Mouse (Mus musculus) heart, embryonic 14.5 days (tissue): Measurements from ENCODE around the gene Dnajc22. TPM values are rescaled to one million over a fixed set of nuclear protein-coding genes. Genes with fewer than 3 reads are reported as not detected.
A peak's percentile ranks its signal among the peaks of the same experiment; 100 is the strongest.

Experiments used
- ATAC-seq: fragments of 200-750 bp; cut with Nextera tagmentation; 2 replicates; pipeline ENCODE4 v1.8.0; 2017; ENCODE audit warnings: low read depth, moderate TSS enrichment; ENCODE audit not compliant: insufficient number of reproducible peaks, insufficient read depth, low FRiP score
- H3K27ac ChIP-seq, 2 experiments: fragments of 200-500 bp in 1 of 2; fragments of 300-500 bp in 1 of 2; sonication (generic) in 1 of 2; replicated peaks in 1 of 2; 2 replicates each; pipeline ENCODE4 v1.5.1; 2012 to 2014; ENCODE audit warnings: low read depth in 2 of 2, low read length in 2 of 2, control low read depth in 1 of 2, mild to moderate bottlenecking in 1 of 2, mixed read lengths in 1 of 2; ENCODE audit not compliant: control insufficient read depth in 1 of 2, insufficient read depth in 1 of 2
- H3K27me3 ChIP-seq: fragments of 300-500 bp; sonication (generic); 2 replicates; pipeline ENCODE4 v1.6.1; 2014; ENCODE audit warnings: mild to moderate bottlenecking, low read length, control low read depth; ENCODE audit not compliant: control insufficient read depth, insufficient read depth
- H3K36me3 ChIP-seq: fragments of 300-500 bp; sonication (generic); 2 replicates; pipeline ENCODE4 v1.6.1; 2014; ENCODE audit warnings: mild to moderate bottlenecking, control low read depth, low read length, mixed read lengths; ENCODE audit not compliant: control insufficient read depth, insufficient read depth
- H3K4me1 ChIP-seq, 2 experiments: fragments of 200-500 bp in 1 of 2; fragments of 300-500 bp in 1 of 2; sonication (generic) in 1 of 2; 2 replicates each; pipeline ENCODE4 v1.6.1; 2012 to 2014; ENCODE audit warnings: low read length in 2 of 2, control low read depth in 1 of 2, mixed read lengths in 1 of 2; ENCODE audit not compliant: control insufficient read depth in 2 of 2, insufficient read depth in 2 of 2
- H3K4me2 ChIP-seq: fragments of 300-500 bp; sonication (generic); 2 replicates; pipeline ENCODE4 v1.6.1; 2014; ENCODE audit warnings: mild to moderate bottlenecking, low read length
- H3K4me3 ChIP-seq, 2 experiments: fragments of 200-500 bp in 1 of 2; fragments of 300-500 bp in 1 of 2; sonication (generic) in 1 of 2; 2 replicates each; pipeline ENCODE4 v1.5.1; 2012 to 2014; ENCODE audit warnings: low read length in 2 of 2, mild to moderate bottlenecking in 2 of 2, control low read depth in 1 of 2, low read depth in 1 of 2, moderate library complexity in 1 of 2; ENCODE audit not compliant: control insufficient read depth in 1 of 2, insufficient read depth in 1 of 2
- H3K9ac ChIP-seq: fragments of 300-500 bp; sonication (generic); 2 replicates; pipeline ENCODE4 v1.6.1; 2014; ENCODE audit warnings: mild to moderate bottlenecking, low read length
- H3K9me3 ChIP-seq: fragments of 300-500 bp; sonication (generic); 2 replicates; pipeline ENCODE4 v1.6.1; 2016; ENCODE audit warnings: low read length, control low read depth; ENCODE audit not compliant: control insufficient read depth
- WGBS: fragments of 180-500 bp; shearing (Covaris S2); extraction: QIAGEN DNeasy Blood & Tissue Kit; methylation state at CpG from one replicate; pipeline ENCODE4 v1.1.7; 2014; 5-methylcytosine and 5-hydroxymethylcytosine counted together
- polyA plus RNA-seq: library from polyadenylated mRNA; unstranded; fragments of >200 nt; fragmentation: Nextera tagmentation; extraction: Ambion mirVana; gene quantifications from 2 replicates; pipeline ENCODE4 v1.2.1, GENCODE M21; 2014

Gene Dnajc22
- polyA plus RNA-seq, 1 experiment from 2014 or later: 1.3 TPM

- Histone ChIP-seq H3K36me3 (peaks cover 14% of the 10 kb centered on the region), H3K4me3 (no peak overlapping the region), H3K4me2 (peak overlapping the region; percentile 16; the same call in 1 of the 2 replicates), H3K9ac (peak overlapping the region; percentile 46; the same call in 1 of the 2 replicates), H3K9me3 (no peaks in the 10 kb centered on the region), H3K27me3 (no peaks in the 10 kb centered on the region), H3K27ac (no peak overlapping the region), H3K4me1 (peaks cover 9 to 30% of the 10 kb centered on the region in 2 experiments)
- no peak for ATAC-seq
- 71% methylated on average over 11 of the region's 11 CpGs for WGBS
These were observed 36.5 kb downstream of the Dnajc22 start for GRCm38 (mm10) chr15:99129441-99129840.

- peaks cover 9 to 29% of the 10 kb centered on the region in 2 experiments for H3K4me1 ChIP-seq
- H3K27ac ChIP-seq: no peak overlapping the region
- no peak overlapping the region for H3K4me3 ChIP-seq
- 56% methylated on average over 22 of the region's 22 CpGs for WGBS
- peak overlapping the region; percentile 16; the same call in 1 of the 2 replicates for H3K4me2 ChIP-seq
- no peaks in the 10 kb centered on the region for H3K27me3 ChIP-seq
- H3K36me3 ChIP-seq: peaks cover 14% of the 10 kb centered on the region
- no peak for ATAC-seq
- H3K9me3 ChIP-seq: no peaks in the 10 kb centered on the region
- H3K9ac ChIP-seq: peak overlapping the region; percentile 46; the same call in 1 of the 2 replicates
These were observed 37.3 kb downstream of the Dnajc22 start for GRCm38 (mm10) chr15:99129956-99130910.

DNA sequence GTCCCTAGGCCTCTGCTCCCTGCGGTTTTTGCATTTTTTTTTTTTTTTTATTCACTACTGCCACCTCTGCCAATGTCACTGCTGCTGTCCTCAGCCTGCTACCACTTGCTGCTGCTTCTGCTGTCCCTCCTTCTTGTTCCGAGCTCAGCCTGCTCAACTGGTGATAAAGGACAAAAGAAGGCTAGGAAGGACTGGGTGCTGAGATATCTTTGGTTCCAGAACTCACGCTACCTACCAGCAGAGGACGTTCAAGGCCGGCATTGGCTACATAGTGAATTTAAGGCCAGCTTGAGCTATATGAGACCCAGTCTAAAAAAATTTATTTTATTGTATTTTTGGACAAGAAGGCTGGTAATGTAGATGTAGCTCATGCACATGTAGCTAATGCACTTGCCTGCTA, 45.4 kb downstream of the Dnajc22 start:
- H3K4me2 ChIP-seq: no peak overlapping the region
- 49% methylated on average over 5 of the region's 5 CpGs for WGBS
- ATAC-seq: no peak
- H3K36me3 ChIP-seq: peaks cover 3% of the 10 kb centered on the region
- H3K9me3 ChIP-seq: 0 out of 2 replicates have a peak, but pooled peaks cover 4% of the 10 kb centered on the region
- peaks cover 2 to 9% of the 10 kb centered on the region in 2 experiments for H3K4me1 ChIP-seq
- 0 out of 4 replicates have a peak overlapping the region, but pooled peaks of 1 of the 2 experiments have one; percentile 9 for H3K27ac ChIP-seq
- H3K4me3 ChIP-seq: no peak overlapping the region
- no peak overlapping the region for H3K9ac ChIP-seq
- H3K27me3 ChIP-seq: no peaks in the 10 kb centered on the region

DNA sequence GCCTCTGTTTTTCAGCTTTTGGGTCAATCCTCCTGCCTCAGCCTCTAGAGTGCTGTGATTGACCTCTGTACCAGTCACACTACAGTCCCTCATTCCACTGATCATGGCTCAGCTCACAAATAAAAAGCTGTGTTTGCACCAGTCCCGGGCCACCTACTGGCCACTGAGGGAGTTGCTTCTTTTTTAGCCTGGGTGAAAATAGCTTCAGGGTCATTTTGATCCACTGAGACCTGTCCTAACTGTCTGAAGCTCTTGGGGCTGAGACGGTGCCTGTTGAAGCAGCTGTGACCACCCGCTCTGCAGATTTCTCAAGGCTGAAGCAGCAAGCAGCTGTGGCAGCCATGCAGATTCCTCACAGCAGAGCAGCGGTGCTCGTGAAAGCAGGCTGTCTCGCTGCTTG, 46.7 kb downstream of the Dnajc22 start:
- Histone ChIP-seq H3K27me3 (no peaks in the 10 kb centered on the region), H3K4me1 (peaks cover 2 to 9% of the 10 kb centered on the region in 2 experiments), H3K4me2 (no peak overlapping the region), H3K9ac (no peak overlapping the region), H3K27ac (0 out of 4 replicates have a peak overlapping the region, but pooled peaks of 1 of the 2 experiments have one; percentile 19), H3K9me3 (0 out of 2 replicates have a peak, but pooled peaks cover 4% of the 10 kb centered on the region), H3K36me3 (peaks cover 3% of the 10 kb centered on the region; the same call in 1 of the 2 replicates), H3K4me3 (no peak overlapping the region)
- WGBS: 69% methylated on average over 6 of the region's 6 CpGs
- ATAC-seq: no peak

DNA sequence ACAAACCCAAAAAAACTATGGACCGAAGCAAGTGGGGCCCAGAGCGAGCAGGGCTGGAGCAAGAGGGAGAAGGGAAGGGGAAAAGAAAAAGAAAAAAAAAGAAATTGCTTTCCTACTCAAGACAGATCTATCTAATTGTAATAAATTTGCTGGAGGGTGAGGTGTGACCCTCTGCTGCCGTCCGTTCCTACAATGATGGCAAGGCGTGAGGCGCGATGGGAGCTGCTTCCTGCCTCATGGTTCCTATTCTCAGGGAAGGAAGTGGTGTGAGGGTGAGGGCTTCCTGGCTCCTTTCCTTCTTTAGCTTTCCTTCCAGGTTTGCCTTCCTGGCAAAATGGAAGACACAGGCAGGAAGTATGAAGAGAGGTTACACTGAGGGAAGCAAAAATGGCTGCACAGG, 57.5 kb downstream of the Dnajc22 start:
- ATAC-seq: no peak

GRCm38 (mm10) chr15:99151324-99151723, 58.4 kb downstream of the Dnajc22 start:
- H3K27me3 ChIP-seq: no peaks in the 10 kb centered on the region
- 48% methylated on average over 8 of the region's 8 CpGs for WGBS
- H3K9me3 ChIP-seq: no peaks in the 10 kb centered on the region
- peaks cover 0 to 2% of the 10 kb centered on the region in 2 experiments; a peak in 1 of 4 replicates for H3K4me1 ChIP-seq
- peaks cover 61% of the 10 kb centered on the region for H3K36me3 ChIP-seq
- no peak overlapping the region for H3K4me2 ChIP-seq
- no peak overlapping the region for H3K27ac ChIP-seq
- H3K4me3 ChIP-seq: no peak overlapping the region
- H3K9ac ChIP-seq: no peak overlapping the region
- no peak for ATAC-seq

More for the DNA sequence above, 57.5 kb downstream of the Dnajc22 start:
- Histone ChIP-seq H3K9me3 (no peaks in the 10 kb centered on the region), H3K4me2 (no peak overlapping the region), H3K4me1 (peaks cover 0 to 2% of the 10 kb centered on the region in 2 experiments; a peak in 1 of 4 replicates), H3K27ac (no peak overlapping the region), H3K9ac (no peak overlapping the region), H3K27me3 (no peaks in the 10 kb centered on the region), H3K36me3 (peaks cover 69% of the 10 kb centered on the region), H3K4me3 (no peak overlapping the region)
- WGBS: 87% methylated on average over 7 of the region's 7 CpGs

GRCm38 (mm10) chr15:99153466-99153865, 60.5 kb downstream of the Dnajc22 start:
- Histone ChIP-seq H3K4me3 (no peak overlapping the region), H3K4me2 (no peak overlapping the region), H3K9ac (no peak overlapping the region), H3K27me3 (no peaks in the 10 kb centered on the region), H3K9me3 (no peaks in the 10 kb centered on the region), H3K4me1 (peaks cover 0 to 2% of the 10 kb centered on the region in 2 experiments; a peak in 1 of 4 replicates), H3K36me3 (peaks cover 43% of the 10 kb centered on the region), H3K27ac (no peak overlapping the region)
- ATAC-seq: no peak
- 93% methylated on average over 8 of the region's 8 CpGs for WGBS
